Mouse (Mus musculus) intestine, embryonic 15.5 days (tissue): ENCODE data around the gene Mfap3. TPM values are rescaled to one million over a fixed set of nuclear protein-coding genes. Genes with fewer than 3 reads are reported as not detected.

Experiments
- ATAC-seq: fragments of 200-750 bp; cut with Nextera tagmentation; 2 replicates; pipeline ENCODE4 v1.8.0; 2017; ENCODE audit warnings: moderate TSS enrichment, moderate library complexity
- H3K27ac ChIP-seq: fragments of 300-500 bp; sonication (generic); 2 replicates; pipeline ENCODE4 v1.5.1; 2015; ENCODE audit warnings: mild to moderate bottlenecking, inconsistent platforms
- H3K27me3 ChIP-seq: fragments of 300-500 bp; sonication (generic); replicated peaks from 2 replicates; pipeline ENCODE4 v1.6.1; 2015; ENCODE audit warnings: inconsistent platforms
- H3K36me3 ChIP-seq: fragments of 300-500 bp; sonication (generic); 2 replicates; pipeline ENCODE4 v1.6.1; 2015; ENCODE audit warnings: inconsistent platforms
- H3K4me1 ChIP-seq: fragments of 300-500 bp; sonication (generic); replicated peaks from 2 replicates; pipeline ENCODE4 v1.6.1; 2015; ENCODE audit warnings: inconsistent platforms
- H3K4me2 ChIP-seq: fragments of 300-500 bp; sonication (generic); replicated peaks from 2 replicates; pipeline ENCODE4 v1.6.1; 2015; ENCODE audit warnings: mild to moderate bottlenecking, inconsistent platforms
- H3K4me3 ChIP-seq: fragments of 300-500 bp; sonication (generic); replicated peaks from 2 replicates; pipeline ENCODE4 v1.5.1; 2015; ENCODE audit warnings: inconsistent platforms
- H3K9ac ChIP-seq: fragments of 300-500 bp; sonication (generic); 2 replicates; pipeline ENCODE4 v1.6.1; 2015; ENCODE audit warnings: inconsistent platforms
- H3K9me3 ChIP-seq: fragments of 300-500 bp; sonication (generic); 2 replicates; pipeline ENCODE4 v1.6.1; 2016; ENCODE audit warnings: inconsistent platforms
- WGBS: fragments of 180-500 bp; shearing (Covaris S2); methylation state at CpG from one replicate; pipeline ENCODE4 v1.1.7; 2015; 5-methylcytosine and 5-hydroxymethylcytosine counted together
- polyA plus RNA-seq: library from polyadenylated mRNA; unstranded; fragments of >200 nt; fragmentation: Nextera tagmentation; extraction: Ambion mirVana; gene quantifications from 2 replicates; pipeline ENCODE4 v1.2.1, GENCODE M21; 2015

The Mfap3 gene
- 33.5 and 39.5 TPM in 2 replicates for polyA plus RNA-seq

- H3K9me3 ChIP-seq = no peaks in the 10 kb centered on the region
- WGBS = under 1% methylated on average over 59 of the region's 59 CpGs
Measured at GRCm38 (mm10) chr11:57518091-57518750, at the start of gene Mfap3, which contains the start of gene Fam114a2. TSS of gene Mfap3 (plus strand) at chr11:57518664. TSS of gene Fam114a2 (minus strand) at chr11:57518617.

GRCm38 (mm10) chr11:57468706-57469105, 49.8 kb upstream of the Mfap3 start:
- 81% methylated on average over 4 of the region's 4 CpGs for WGBS
- H3K36me3 ChIP-seq = no peaks in the 10 kb centered on the region
- H3K27me3 ChIP-seq = no peaks in the 10 kb centered on the region
- no peak overlapping the region for H3K4me3 ChIP-seq
- H3K4me1 ChIP-seq = no peaks in the 10 kb centered on the region
- ATAC-seq = no peak
- H3K4me2 ChIP-seq = no peak overlapping the region
- no peaks in the 10 kb centered on the region for H3K9me3 ChIP-seq
- H3K27ac ChIP-seq = no peak overlapping the region
- no peak overlapping the region for H3K9ac ChIP-seq

More at GRCm38 (mm10) chr11:57518091-57518750, at the start of gene Mfap3, which contains the start of gene Fam114a2:
- peak within 1 kb of the TSS; percentile 55 for H3K4me2 ChIP-seq
- 0 out of 2 replicates have a peak, but pooled peaks cover 4% of the 10 kb centered on the region for H3K4me1 ChIP-seq
- peak; percentile 98 for ATAC-seq
- peak within 1 kb of the TSS; percentile 60 for H3K4me3 ChIP-seq
- H3K27me3 ChIP-seq = no peaks in the 10 kb centered on the region
- peak within 1 kb of the TSS; percentile 82 for H3K27ac ChIP-seq
- no peaks in the 10 kb centered on the region for H3K36me3 ChIP-seq
- peak within 1 kb of the TSS; percentile 61 for H3K9ac ChIP-seq

- Histone ChIP-seq H3K9me3 (no peaks in the 10 kb centered on the region), H3K4me3 (no peak overlapping the region), H3K36me3 (no peaks in the 10 kb centered on the region), H3K27me3 (no peaks in the 10 kb centered on the region), H3K4me2 (no peak overlapping the region), H3K4me1 (no peaks in the 10 kb centered on the region), H3K9ac (no peak overlapping the region), H3K27ac (no peak overlapping the region)
- WGBS = 49% methylated on average over 6 of the region's 6 CpGs
- ATAC-seq = no peak
Measured at GRCm38 (mm10) chr11:57470056-57470455, 48.4 kb upstream of the Mfap3 start.

- no peak overlapping the region for H3K4me2 ChIP-seq
- no peak for ATAC-seq
- 82% methylated on average over 7 of the region's 7 CpGs for WGBS
Measured at GRCm38 (mm10) chr11:57470979-57471378, 47.5 kb upstream of the Mfap3 start.

GRCm38 (mm10) chr11:57474296-57474941, 44.0 kb upstream of the Mfap3 start:
- Histone ChIP-seq H3K9ac (no peak overlapping the region), H3K4me2 (no peak overlapping the region), H3K4me1 (no peaks in the 10 kb centered on the region), H3K36me3 (no peaks in the 10 kb centered on the region), H3K4me3 (no peak overlapping the region), H3K9me3 (no peaks in the 10 kb centered on the region), H3K27ac (no peak overlapping the region), H3K27me3 (no peaks in the 10 kb centered on the region)
- 56% methylated on average over 6 of the region's 6 CpGs for WGBS
- no peak for ATAC-seq

More at GRCm38 (mm10) chr11:57470979-57471378, 47.5 kb upstream of the Mfap3 start:
- H3K36me3 ChIP-seq = no peaks in the 10 kb centered on the region
- H3K4me3 ChIP-seq = no peak overlapping the region
- H3K4me1 ChIP-seq = no peaks in the 10 kb centered on the region
- H3K9me3 ChIP-seq = no peaks in the 10 kb centered on the region
- no peak overlapping the region for H3K27ac ChIP-seq
- no peaks in the 10 kb centered on the region for H3K27me3 ChIP-seq
- no peak overlapping the region for H3K9ac ChIP-seq

- WGBS = 46% methylated on average over 6 of the region's 6 CpGs
- ATAC-seq = no peak
Measured at GRCm38 (mm10) chr11:57475119-57475518, 43.3 kb upstream of the Mfap3 start.

GRCm38 (mm10) chr11:57478077-57478476, 40.4 kb upstream of the Mfap3 start:
- 92% methylated on average over 5 of the region's 5 CpGs for WGBS
- H3K27me3 ChIP-seq = no peaks in the 10 kb centered on the region
- no peak overlapping the region for H3K27ac ChIP-seq
- no peaks in the 10 kb centered on the region for H3K36me3 ChIP-seq
- no peak for ATAC-seq
- H3K9ac ChIP-seq = no peak overlapping the region
- H3K9me3 ChIP-seq = no peaks in the 10 kb centered on the region
- no peak overlapping the region for H3K4me3 ChIP-seq
- H3K4me1 ChIP-seq = no peaks in the 10 kb centered on the region
- no peak overlapping the region for H3K4me2 ChIP-seq

More at GRCm38 (mm10) chr11:57475119-57475518, 43.3 kb upstream of the Mfap3 start:
- Histone ChIP-seq H3K4me3 (no peak overlapping the region), H3K27ac (no peak overlapping the region), H3K9ac (no peak overlapping the region), H3K36me3 (no peaks in the 10 kb centered on the region), H3K4me2 (no peak overlapping the region), H3K27me3 (no peaks in the 10 kb centered on the region), H3K4me1 (no peaks in the 10 kb centered on the region), H3K9me3 (no peaks in the 10 kb centered on the region)

GRCm38 (mm10) chr11:57488436-57488835, 30.0 kb upstream of the Mfap3 start:
- no peaks in the 10 kb centered on the region for H3K27me3 ChIP-seq
- no peak overlapping the region for H3K4me2 ChIP-seq
- H3K4me3 ChIP-seq = no peak overlapping the region
- peaks cover 14% of the 10 kb centered on the region; the same call in 1 of the 2 replicates for H3K36me3 ChIP-seq
- no peak for ATAC-seq
- no peaks in the 10 kb centered on the region for H3K4me1 ChIP-seq
- no peaks in the 10 kb centered on the region for H3K9me3 ChIP-seq
- WGBS = 71% methylated on average over 5 of the region's 5 CpGs
- H3K9ac ChIP-seq = no peak overlapping the region
- no peak overlapping the region for H3K27ac ChIP-seq

GRCm38 (mm10) chr11:57496462-57497039, 21.9 kb upstream of the Mfap3 start:
- WGBS = 48% methylated on average over 3 of the region's 3 CpGs
- no peak overlapping the region for H3K4me3 ChIP-seq
- H3K9ac ChIP-seq = no peak overlapping the region
- H3K27me3 ChIP-seq = no peaks in the 10 kb centered on the region
- ATAC-seq = peak; percentile 64
- H3K9me3 ChIP-seq = no peaks in the 10 kb centered on the region
- H3K4me1 ChIP-seq = no peaks in the 10 kb centered on the region
- H3K27ac ChIP-seq = no peak overlapping the region
- peaks cover 19% of the 10 kb centered on the region for H3K36me3 ChIP-seq
- no peak overlapping the region for H3K4me2 ChIP-seq

GRCm38 (mm10) chr11:57497701-57498100, 20.8 kb upstream of the Mfap3 start:
- no peaks in the 10 kb centered on the region for H3K4me1 ChIP-seq
- no peak overlapping the region for H3K4me3 ChIP-seq
- no peak overlapping the region for H3K4me2 ChIP-seq
- H3K9me3 ChIP-seq = no peaks in the 10 kb centered on the region
- H3K27me3 ChIP-seq = no peaks in the 10 kb centered on the region
- no peak overlapping the region for H3K27ac ChIP-seq
- H3K36me3 ChIP-seq = peaks cover 17% of the 10 kb centered on the region
- no peak for ATAC-seq
- H3K9ac ChIP-seq = no peak overlapping the region
- 83% methylated on average over 3 of the region's 3 CpGs for WGBS

GRCm38 (mm10) chr11:57498215-57498614, 20.2 kb upstream of the Mfap3 start:
- Histone ChIP-seq H3K36me3 (peaks cover 19% of the 10 kb centered on the region), H3K4me1 (no peaks in the 10 kb centered on the region), H3K4me3 (no peak overlapping the region), H3K4me2 (no peak overlapping the region), H3K27ac (no peak overlapping the region), H3K9ac (no peak overlapping the region), H3K27me3 (no peaks in the 10 kb centered on the region), H3K9me3 (no peaks in the 10 kb centered on the region)
- no peak for ATAC-seq
- 95% methylated on average over 5 of the region's 5 CpGs for WGBS

- H3K27me3 ChIP-seq = no peaks in the 10 kb centered on the region
- H3K27ac ChIP-seq = no peak overlapping the region
- H3K4me1 ChIP-seq = no peaks in the 10 kb centered on the region
- peaks cover 35% of the 10 kb centered on the region for H3K36me3 ChIP-seq
- H3K9ac ChIP-seq = no peak overlapping the region
- no peak overlapping the region for H3K4me2 ChIP-seq
- WGBS = 94% methylated on average over 5 of the region's 5 CpGs
- no peak for ATAC-seq
- H3K9me3 ChIP-seq = no peaks in the 10 kb centered on the region
- H3K4me3 ChIP-seq = no peak overlapping the region
Measured at GRCm38 (mm10) chr11:57503155-57503554, 15.3 kb upstream of the Mfap3 start.
